Mouse (Mus musculus) thymus, postnatal 0 days (tissue): ENCODE measurements around the gene Runx3. TPM values are rescaled to one million over a fixed set of nuclear protein-coding genes. Genes with fewer than 3 reads are reported as not detected.
A peak's percentile ranks its signal among the peaks of the same experiment; 100 is the strongest.

Experiments
- DNase-seq: peaks from one replicate; pipeline ENCODE4 v3.0.0-alpha.2; 2015; ENCODE audit warnings: low spot score
- polyA plus RNA-seq: library from polyadenylated mRNA; unstranded; fragments of >200 nt; fragmentation: Nextera tagmentation; extraction: Ambion mirVana; gene quantifications from 2 replicates; pipeline ENCODE4 v1.2.1, GENCODE M21; 2015

The Runx3 gene
- polyA plus RNA-seq, 1 experiment from 2014 or later = 7.9 TPM

GRCm38 (mm10) chr4:135148660-135149059, 28.2 kb downstream of the Runx3 start:
- no peak for DNase-seq

- peak; percentile 84 for DNase-seq
These were observed 29.8 kb downstream of the Runx3 start for GRCm38 (mm10) chr4:135150031-135150801.

GRCm38 (mm10) chr4:135151111-135151987, 30.9 kb downstream of the Runx3 start:
- no peak for DNase-seq

- peak; percentile 75 for DNase-seq
These were observed 31.6 kb downstream of the Runx3 start for GRCm38 (mm10) chr4:135151988-135152594.

- peak; percentile 65 for DNase-seq
These were observed 32.4 kb downstream of the Runx3 start for GRCm38 (mm10) chr4:135152834-135153259.

- peak; percentile 65 for DNase-seq
These were observed 33.0 kb downstream of the Runx3 start for GRCm38 (mm10) chr4:135153260-135154088.

GRCm38 (mm10) chr4:135154089-135154949, 33.9 kb downstream of the Runx3 start:
- peak; percentile 46 for DNase-seq

- DNase-seq = peak; percentile 38
These were observed 34.8 kb downstream of the Runx3 start for GRCm38 (mm10) chr4:135155106-135155800.

GRCm38 (mm10) chr4:135155805-135156469, 35.5 kb downstream of the Runx3 start:
- no peak for DNase-seq

- no peak for DNase-seq
These were observed 36.1 kb downstream of the Runx3 start for GRCm38 (mm10) chr4:135156531-135156930.

- DNase-seq = no peak
These were observed 36.9 kb downstream of the Runx3 start for GRCm38 (mm10) chr4:135157329-135157728.

- peak; percentile 43 for DNase-seq
These were observed 38.4 kb downstream of the Runx3 start for GRCm38 (mm10) chr4:135158724-135159409.

GRCm38 (mm10) chr4:135159663-135160062, 39.2 kb downstream of the Runx3 start:
- no peak for DNase-seq

- DNase-seq = no peak
These were observed 39.7 kb downstream of the Runx3 start for GRCm38 (mm10) chr4:135160168-135160567.

- DNase-seq = no peak
These were observed 41.0 kb downstream of the Runx3 start for GRCm38 (mm10) chr4:135161441-135161840.

GRCm38 (mm10) chr4:135165761-135166160, 45.3 kb downstream of the Runx3 start:
- DNase-seq = no peak

GRCm38 (mm10) chr4:135166413-135167225, 46.2 kb downstream of the Runx3 start:
- DNase-seq = no peak
